In the genomic region with DNA sequence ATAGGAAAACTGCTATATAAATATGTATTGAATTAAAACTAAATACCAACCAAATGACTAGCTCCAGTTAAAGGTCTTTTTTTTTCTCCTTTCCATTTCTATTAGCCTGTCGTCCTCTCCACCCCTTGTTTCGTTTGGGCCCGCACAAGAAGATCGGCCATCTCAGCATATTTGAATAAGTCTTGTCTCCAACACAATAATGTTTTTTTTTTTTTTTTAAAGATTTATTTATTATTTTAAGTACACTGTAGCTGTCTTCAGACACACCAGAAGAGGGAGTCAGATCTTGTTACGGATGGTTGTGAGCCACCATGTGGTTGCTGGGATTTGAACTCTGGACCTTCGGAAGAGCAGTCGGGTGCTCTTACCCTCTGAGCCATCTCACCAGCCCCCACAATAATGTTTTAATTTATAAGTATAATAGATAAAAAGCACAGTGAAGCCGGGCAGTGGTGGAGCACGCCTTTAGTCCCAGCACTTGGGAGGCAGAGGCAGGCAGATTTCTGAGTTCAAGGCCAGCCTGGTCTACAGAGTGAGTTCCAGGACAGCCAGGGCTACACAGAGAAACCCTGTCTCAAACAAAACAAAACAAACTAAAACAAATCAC, we compare ENCODE assay signal across 8 mouse cellular contexts. TPM values are rescaled to one million over a fixed set of nuclear protein-coding genes. Genes with fewer than 3 reads are reported as not detected.
DNase-seq lines count a peak whose midpoint lies in the region; ATAC-seq and TF ChIP-seq lines count a peak whose summit lies in the region.
"Not testable (repeated sequence)": the region's sequence is repeated elsewhere in the genome, so short reads cannot be mapped to it uniquely, and the experiment has no call there.

Gene N4bp2l2 (minus strand): TSS at position 51 of the 607 bp plus-strand sequence.

- not testable (repeated sequence) for TF ChIP-seq CTCF in ES-Bruce4 (IDR thresholded peaks at IDR 0.05; ENCODE audit: low read depth, low read length); intestine, postnatal 0 days (IDR thresholded peaks at IDR 0.05; ENCODE audit: low read depth)

- H3K4me2 ChIP-seq in heart, embryonic 16.5 days (ENCODE audit: low read depth, low read length), result peak within 1 kb of the TSS; percentile 77
- peak within 1 kb of the TSS; percentile 71 for H3K4me2 ChIP-seq in intestine, postnatal 0 days (replicated peaks; ENCODE audit: low read depth)

- peaks cover 15% of the 10 kb centered on the region for H3K36me3 ChIP-seq in ES-Bruce4 (ENCODE audit: control insufficient read depth, insufficient read depth, low read length, poor library complexity, severe bottlenecking)
- not testable (repeated sequence) for H3K36me3 ChIP-seq in heart, embryonic 16.5 days (ENCODE audit: control insufficient read depth, insufficient read depth); intestine, postnatal 0 days (ENCODE audit: control insufficient read depth, insufficient read depth); macrophage (ENCODE audit: inconsistent target)

- H3K27me3 ChIP-seq in ES-Bruce4 (ENCODE audit: control insufficient read depth, insufficient read depth, low read length, poor library complexity, severe bottlenecking); heart, embryonic 16.5 days (ENCODE audit: control insufficient read depth, insufficient read depth, low read length); intestine, postnatal 0 days (replicated peaks; ENCODE audit: control insufficient read depth, insufficient read depth, low read length): not testable (repeated sequence)

- H3K4me3 ChIP-seq in ES-Bruce4 (ENCODE audit: low read depth, low read length) (peak within 1 kb of the TSS; percentile 81), macrophage (ENCODE audit: inconsistent target) (peak within 1 kb of the TSS; percentile 88)
- peak within 1 kb of the TSS; percentile 62 for H3K4me3 ChIP-seq in heart, embryonic 16.5 days (ENCODE audit: low read length)
- peak within 1 kb of the TSS; percentile 96 for H3K4me3 ChIP-seq in intestine, postnatal 0 days (ENCODE audit: low read depth, low read length)

- not testable (repeated sequence) for TF ChIP-seq EP300 in ES-Bruce4 (IDR thresholded peaks at IDR 0.05; ENCODE audit: insufficient read depth, low read depth, low read length)

- peaks cover 37% of the 10 kb centered on the region for H3K79me2 ChIP-seq in macrophage (ENCODE audit: inconsistent target)

- H3K9me3 ChIP-seq in ES-Bruce4 (replicated peaks; ENCODE audit: control insufficient read depth, insufficient read depth, low read length, poor library complexity, severe bottlenecking); heart, embryonic 16.5 days (replicated peaks; ENCODE audit: control insufficient read depth, low read length); intestine, postnatal 0 days (ENCODE audit: control insufficient read depth): not testable (repeated sequence)

- not testable (repeated sequence) for DNase-seq in frontal cortex, adult 2 months (ENCODE audit: extremely low spot score in 1 of 2, low spot score in 1 of 2); left cerebral cortex, postnatal 4 days

- TF ChIP-seq POLR2A in ES-Bruce4 (IDR thresholded peaks at IDR 0.05; ENCODE audit: insufficient read depth, low read length), result not testable (repeated sequence)

- H3K4me1 ChIP-seq in ES-Bruce4 (ENCODE audit: control insufficient read depth, insufficient read depth, low read length); heart, embryonic 16.5 days (ENCODE audit: control insufficient read depth, insufficient read depth, low read length); intestine, postnatal 0 days (replicated peaks; ENCODE audit: control insufficient read depth, insufficient read depth, low read length): not testable (repeated sequence)

- H3K27ac ChIP-seq in ES-Bruce4 (ENCODE audit: insufficient read depth, low read length) (peak within 1 kb of the TSS; percentile 64), macrophage (peak within 1 kb of the TSS; percentile 72)
- peak within 1 kb of the TSS; percentile 92 for H3K27ac ChIP-seq in heart, embryonic 16.5 days (ENCODE audit: low read length)
- peak within 1 kb of the TSS; percentile 98 for H3K27ac ChIP-seq in intestine, postnatal 0 days (ENCODE audit: low read depth, low read length)

- intact Hi-C loops in left cerebral cortex, postnatal 4 days (cut with DNase I), result not testable (repeated sequence)

- H3K9ac ChIP-seq in ES-Bruce4 (ENCODE audit: low read depth, poor library complexity, severe bottlenecking), result peak within 1 kb of the TSS; percentile 96
- H3K9ac ChIP-seq in heart, embryonic 16.5 days (ENCODE audit: low read length), result peak within 1 kb of the TSS; percentile 77
- peak within 1 kb of the TSS; percentile 97 for H3K9ac ChIP-seq in intestine, postnatal 0 days (ENCODE audit: low read depth, low read length)

- ATAC-seq in common myeloid progenitor, adult 5-6 weeks (replicated peaks; ENCODE audit: low read depth, poor library complexity, severe bottlenecking); heart, embryonic 16.5 days (replicated peaks; ENCODE audit: extremely low read depth, insufficient read depth, low FRiP score); intestine, postnatal 0 days; neutrophil, adult 5-6 weeks (ENCODE audit: extremely low read depth, insufficient number of reproducible peaks, low FRiP score, poor library complexity, severe bottlenecking): not testable (repeated sequence)

- WGBS in heart, embryonic 16.5 days, result 89% methylated on average over 8 of the region's 9 CpGs
- WGBS in intestine, postnatal 0 days, result 92% methylated on average over 8 of the region's 9 CpGs
- 92% methylated on average over 6 of the region's 9 CpGs for WGBS in macrophage (ENCODE audit: missing documents)

RNA-seq across cellular contexts. Expression of gene N4bp2l2, which starts in this region (rescaled TPM):
- polyA plus RNA-seq in ES-Bruce4 (2011; ENCODE audit: insufficient read depth, insufficient read length, low read depth, missing spikeins) (163 and 179 TPM in 2 replicates), macrophage (2018) (24.6 to 27.4 TPM (median 25.9 TPM) in 3 replicates)
- total RNA-seq in common myeloid progenitor, adult 5-6 weeks (2017), result 187 and 223 TPM in 2 replicates
- polyA plus RNA-seq in frontal cortex, adult 2 months (2012; rRNA removed), result 33.4 and 37.8 TPM in 2 replicates
- 26.8 and 27.5 TPM in 2 replicates for polyA plus RNA-seq in heart, embryonic 16.5 days (2015; fragmentation: Nextera tagmentation; extraction: Ambion mirVana)
- 38.3 and 43.2 TPM in 2 replicates for polyA plus RNA-seq in intestine, postnatal 0 days (2015; fragmentation: Nextera tagmentation; extraction: Ambion mirVana)
- total RNA-seq in left cerebral cortex, postnatal 4 days (2021), result 10 to 100 TPM; 70.6 to 76.1 TPM
- total RNA-seq in macrophage (2018; cell fraction: chromatin; rRNA removed), result 100 to 1,000 TPM in 20 of 26 experiments, 10 to 100 TPM in 6; 82.8 to 211 (median 141) TPM
- 10 to 100 TPM; 22.8 to 47.0 (median 35.2) TPM for total RNA-seq in macrophage (2018; cell fraction: cytosol; rRNA removed)
- total RNA-seq in macrophage (2018; cell fraction: nucleus; rRNA removed), result 100 to 1,000 TPM in 13 of 26 experiments, 10 to 100 TPM in 13; 60.5 to 164 (median 96.1) TPM
- total RNA-seq in neutrophil, adult 5-6 weeks (2017), result 162 and 165 TPM in 2 replicates
